Mouse (Mus musculus) neutrophil, adult 5-6 weeks (primary cell): ENCODE measurements around the gene Eif5b. TPM values are rescaled to one million over a fixed set of nuclear protein-coding genes. Genes with fewer than 3 reads are reported as not detected.

Experiments
- ATAC-seq: fragments of 151-379, 151-347 bp; 2 replicates; pipeline ENCODE4 v1.8.0; 2017; ENCODE audit warnings: mild to moderate bottlenecking, moderate TSS enrichment; ENCODE audit not compliant: insufficient number of reproducible peaks, poor library complexity, low FRiP score, severe bottlenecking; ENCODE audit errors: extremely low read depth
- total RNA-seq: library from RNA; stranded (forward); fragments of 200-1000 nt; gene quantifications from 2 replicates; pipeline ENCODE4 v1.2.3, GENCODE M21; 2017

Gene Eif5b
- total RNA-seq, 1 experiment from 2014 or later: 24.2 TPM

DNA sequence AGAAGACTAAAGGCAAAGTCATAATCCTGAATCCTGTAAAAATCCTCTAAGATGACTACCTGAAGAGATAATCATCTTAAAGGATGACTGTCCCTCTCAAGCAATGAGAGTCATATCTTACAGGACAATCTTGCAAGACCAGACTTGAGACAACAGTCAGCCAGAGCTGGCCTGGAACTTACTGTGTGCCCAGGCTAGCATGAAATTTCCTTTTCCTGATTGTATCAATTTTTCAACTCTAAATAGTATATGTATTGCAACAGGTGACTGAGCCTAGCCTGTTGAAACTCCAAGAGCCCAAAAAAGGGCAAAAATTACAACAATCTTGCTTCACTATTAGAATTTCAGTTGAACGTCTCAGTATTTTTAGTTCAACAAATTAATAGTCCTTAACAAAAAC lies 105.4 kb downstream of the Eif5b start:
- no peak for ATAC-seq

GRCm38 (mm10) chr1:38103813-38104212 lies 106.0 kb downstream of the Eif5b start:
- no peak for ATAC-seq

Other genes with a start within 250 kb of the Eif5b start
- 12.5 and 12.9 TPM in 2 replicates for gene Tsga10, start 131.6 kb upstream of the Eif5b start, total RNA-seq
- 1.3 and 1.5 TPM in 2 replicates for gene Lipt1, start 126.3 kb upstream of the Eif5b start, total RNA-seq
- gene Mitd1, start 107.6 kb upstream of the Eif5b start, total RNA-seq: 45.7 and 46.7 TPM in 2 replicates
- 89.7 and 93.7 TPM in 2 replicates for gene Mrpl30, start 107.5 kb upstream of the Eif5b start, total RNA-seq
- not detected in 2 replicates for gene Lyg2, start 81.5 kb upstream of the Eif5b start, total RNA-seq
- not detected in 2 replicates for gene Lyg1, start 40.3 kb upstream of the Eif5b start, total RNA-seq
- 59.2 and 63.0 TPM in 2 replicates for gene Txndc9, start 117 bp upstream of the Eif5b start, total RNA-seq
- 36.9 and 41.4 TPM in 2 replicates for gene Rev1, start 131.8 kb downstream of the Eif5b start, total RNA-seq